Mouse (Mus musculus) ES-Bruce4 (cell line): Measurements from ENCODE around the gene Akr1d1. TPM values are rescaled to one million over a fixed set of nuclear protein-coding genes. Genes with fewer than 3 reads are reported as not detected.

Experiments used
- H3K27ac ChIP-seq: 2 replicates; pipeline ENCODE4 v1.5.1; 2012; ENCODE audit warnings: low read length, inconsistent platforms; ENCODE audit not compliant: insufficient read depth
- H3K27me3 ChIP-seq: 2 replicates; pipeline ENCODE4 v1.6.1; 2012; ENCODE audit warnings: mild to moderate bottlenecking, low read length, inconsistent platforms; ENCODE audit not compliant: control insufficient read depth, poor library complexity, insufficient read depth, severe bottlenecking
- H3K36me3 ChIP-seq: 2 replicates; pipeline ENCODE4 v1.6.1; 2012; ENCODE audit warnings: inconsistent platforms, mild to moderate bottlenecking, low read length, moderate library complexity; ENCODE audit not compliant: control insufficient read depth, poor library complexity, insufficient read depth, severe bottlenecking
- H3K4me1 ChIP-seq: one replicate; pipeline ENCODE4 v1.8.1; 2011; ENCODE audit warnings: low read length; ENCODE audit not compliant: control insufficient read depth, insufficient read depth
- H3K4me3 ChIP-seq: 2 replicates; pipeline ENCODE4 v1.5.1; 2011; ENCODE audit warnings: low read depth, mild to moderate bottlenecking, low read length
- H3K9ac ChIP-seq: 2 replicates; pipeline ENCODE4 v1.6.1; 2012; ENCODE audit warnings: low read depth, mild to moderate bottlenecking, inconsistent platforms; ENCODE audit not compliant: poor library complexity, severe bottlenecking
- H3K9me3 ChIP-seq: replicated peaks from 2 replicates; pipeline ENCODE4 v1.6.1; 2012; ENCODE audit warnings: mild to moderate bottlenecking, low read length, inconsistent platforms; ENCODE audit not compliant: control insufficient read depth, poor library complexity, insufficient read depth, severe bottlenecking
- CTCF ChIP-seq: IDR thresholded peaks from one replicate; pipeline ENCODE4 v1.8.1; 2011; ENCODE audit warnings: low read depth, low read length
- EP300 ChIP-seq: IDR thresholded peaks from 2 replicates; pipeline ENCODE4 v1.6.1; 2011; ENCODE audit warnings: low read depth, low read length; ENCODE audit not compliant: insufficient read depth
- POLR2A ChIP-seq: IDR thresholded peaks from one replicate; pipeline ENCODE4 v1.8.1; 2011; ENCODE audit warnings: low read length; ENCODE audit not compliant: insufficient read depth
- polyA plus RNA-seq: library from polyadenylated mRNA; stranded (reverse); fragments of >200 nt; gene quantifications from 2 replicates; pipeline ENCODE4 v1.2.4, GENCODE M21; 2011; ENCODE audit warnings: low read depth; ENCODE audit not compliant: missing spikeins, insufficient read depth, insufficient read length

Gene Akr1d1
- polyA plus RNA-seq, 1 experiment, result not detected

DNA sequence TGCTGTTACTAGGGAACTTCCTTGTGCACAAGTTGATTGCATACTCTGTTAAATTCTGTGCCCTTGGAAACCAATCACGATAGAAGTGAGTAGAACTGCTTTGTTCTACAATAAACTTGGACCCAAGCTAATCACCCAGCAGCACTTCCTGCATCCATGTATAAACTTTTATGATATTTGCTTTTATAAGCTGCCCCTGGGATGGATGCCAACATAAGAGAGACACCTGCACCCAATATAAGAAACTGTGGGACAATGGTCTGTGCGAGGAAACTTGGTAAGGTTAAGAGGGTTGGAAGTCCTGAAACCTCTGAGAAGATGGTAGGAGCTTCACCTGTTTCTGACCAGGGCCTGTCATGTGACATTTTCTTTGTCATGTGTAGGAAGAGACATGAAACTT, 85.5 kb downstream of the Akr1d1 start:
- TF ChIP-seq POLR2A (no peak), EP300 (no peak), CTCF (no peak)
- no peaks in the 10 kb centered on the region for H3K9me3 ChIP-seq
- no peaks in the 10 kb centered on the region for H3K4me1 ChIP-seq
- H3K27me3 ChIP-seq, result no peaks in the 10 kb centered on the region
- H3K9ac ChIP-seq, result no peak overlapping the region
- no peak overlapping the region for H3K4me3 ChIP-seq
- no peaks in the 10 kb centered on the region for H3K36me3 ChIP-seq
- no peak overlapping the region for H3K27ac ChIP-seq

GRCm38 (mm10) chr6:37616136-37616535, 86.2 kb downstream of the Akr1d1 start:
- H3K9ac ChIP-seq, result no peak overlapping the region
- no peak overlapping the region for H3K27ac ChIP-seq
- H3K27me3 ChIP-seq, result no peaks in the 10 kb centered on the region
- H3K9me3 ChIP-seq, result no peaks in the 10 kb centered on the region
- H3K36me3 ChIP-seq, result no peaks in the 10 kb centered on the region
- no peaks in the 10 kb centered on the region for H3K4me1 ChIP-seq
- TF ChIP-seq CTCF (no peak), EP300 (no peak), POLR2A (no peak)
- H3K4me3 ChIP-seq, result no peak overlapping the region

DNA sequence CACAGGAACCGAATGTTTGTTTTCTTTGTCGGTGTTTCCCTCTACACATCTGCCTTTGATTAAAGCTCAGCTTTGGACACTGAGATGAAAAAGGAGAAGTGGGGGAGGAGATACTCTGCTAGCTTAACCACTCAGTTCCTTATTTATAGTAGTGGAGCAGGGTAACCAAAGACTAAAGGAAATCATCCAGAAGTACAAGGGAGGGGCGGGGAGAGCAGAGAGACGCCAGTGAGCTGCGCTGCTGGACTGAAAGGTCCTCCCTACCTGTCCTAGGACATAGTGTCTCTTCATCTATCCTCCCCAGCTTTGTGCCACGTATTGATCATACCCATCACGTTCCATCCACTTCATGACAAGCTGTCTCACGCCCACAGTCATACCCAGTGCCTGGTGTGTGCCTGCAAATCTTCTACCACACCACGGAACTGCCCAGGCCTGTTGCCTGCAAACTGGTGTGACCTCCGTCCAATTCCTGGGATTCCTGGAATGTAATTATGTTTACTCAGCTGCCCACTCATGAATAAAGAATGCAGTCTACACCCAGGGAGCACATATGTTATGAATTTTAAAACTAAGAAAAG, 87.5 kb downstream of the Akr1d1 start:
- Histone ChIP-seq H3K4me1 (no peaks in the 10 kb centered on the region), H3K36me3 (no peaks in the 10 kb centered on the region), H3K27ac (0 out of 2 replicates have a peak overlapping the region, but pooled peaks have one; percentile 1), H3K4me3 (no peak overlapping the region), H3K9me3 (no peaks in the 10 kb centered on the region), H3K9ac (no peak overlapping the region), H3K27me3 (no peaks in the 10 kb centered on the region)
- TF ChIP-seq EP300, result no peak
- no peak for TF ChIP-seq POLR2A
- TF ChIP-seq CTCF, result no peak

Other genes with a start within 250 kb of the Akr1d1 start
- 1.4 and 2.0 TPM in 2 replicates for gene Dgki, start 230.0 kb upstream of the Akr1d1 start, polyA plus RNA-seq
- gene Creb3l2, start 88.0 kb upstream of the Akr1d1 start, polyA plus RNA-seq, result 10.2 and 10.3 TPM in 2 replicates